Comparison of ENCODE assay signal across 21 mouse cellular contexts in genomic region chr8:83776632-83777031, GRCm38 (mm10).
"Had no signal": no experiment of that assay in that cellular context is flagged by ENCODE, and none has a peak within 500 bp of the region (broad histone marks: within the 10 kb centered on the region; RNA-seq: fewer than 3 reads in every experiment).

No protein-coding gene starts in this region.

- ATAC-seq: intestine, postnatal 0 days; liver, embryonic 12.5 days had no signal

- H3K4me3 ChIP-seq: layer of hippocampus, adult 2 months; limb, embryonic 10.5 days; limb, embryonic 13.5 days; liver, embryonic 12.5 days; liver, embryonic 15.5 days; lung, embryonic 15.5 days; neural tube, embryonic 13.5 days; stomach, embryonic 15.5 days had no signal

- H3K9me3 ChIP-seq: limb, embryonic 10.5 days; limb, embryonic 13.5 days; liver, embryonic 12.5 days; liver, embryonic 15.5 days; lung, embryonic 15.5 days; neural tube, embryonic 13.5 days; stomach, embryonic 15.5 days had no signal

- H3K9ac ChIP-seq: limb, embryonic 13.5 days; liver, embryonic 12.5 days; liver, embryonic 15.5 days; lung, embryonic 15.5 days; neural tube, embryonic 13.5 days; stomach, embryonic 15.5 days had no signal

- H3K36me3 ChIP-seq: limb, embryonic 10.5 days; limb, embryonic 13.5 days; liver, embryonic 12.5 days; liver, embryonic 15.5 days; lung, embryonic 15.5 days; neural tube, embryonic 13.5 days; stomach, embryonic 15.5 days had no signal

- H3K27ac ChIP-seq: kidney, postnatal 0 days; layer of hippocampus, adult 2 months; limb, embryonic 10.5 days; limb, embryonic 13.5 days; liver, embryonic 12.5 days; liver, embryonic 15.5 days; lung, embryonic 15.5 days; neural tube, embryonic 13.5 days; stomach, embryonic 15.5 days had no signal

- H3K4me2 ChIP-seq: limb, embryonic 13.5 days; liver, embryonic 12.5 days; liver, embryonic 15.5 days; lung, embryonic 15.5 days; midbrain, embryonic 11.5 days; neural tube, embryonic 13.5 days; stomach, embryonic 15.5 days had no signal

- H3K27me3 ChIP-seq: liver, embryonic 15.5 days; lung, embryonic 15.5 days; stomach, embryonic 15.5 days had no signal

- DNase-seq: kidney, adult 2 months; kidney, postnatal 25 days; layer of hippocampus, adult 9-11 months; liver; lung, adult 18-20 months; lung, postnatal 10 days; lung, postnatal 4 days; midbrain, embryonic 14.5 days; spleen, adult 18-20 months; thymus, postnatal 36 days had no signal
